Mouse (Mus musculus) lung, postnatal 0 days (tissue): Measurements from ENCODE around the gene Prss16. TPM values are rescaled to one million over a fixed set of nuclear protein-coding genes. Genes with fewer than 3 reads are reported as not detected.
A peak's percentile ranks its signal among the peaks of the same experiment; 100 is the strongest.

ENCODE experiments used
- ATAC-seq: fragments of 200-750 bp; cut with Nextera tagmentation; 2 replicates; pipeline ENCODE4 v1.8.0; 2017; ENCODE audit warnings: moderate library complexity
- DNase-seq: peaks from one replicate; pipeline ENCODE4 v3.0.0-alpha.2; 2016; ENCODE audit warnings: low spot score
- H3K27ac ChIP-seq: fragments of 300-500 bp; sonication (generic); 2 replicates; pipeline ENCODE4 v1.5.1; 2014; ENCODE audit warnings: antibody characterized with exemption, mild to moderate bottlenecking, low read length, mixed read lengths
- H3K27me3 ChIP-seq: fragments of 300-500 bp; sonication (generic); replicated peaks from 2 replicates; pipeline ENCODE4 v1.6.1; 2014; ENCODE audit warnings: low read length, mixed read lengths; ENCODE audit not compliant: insufficient read depth
- H3K36me3 ChIP-seq: fragments of 300-500 bp; sonication (generic); 2 replicates; pipeline ENCODE4 v1.6.1; 2014; ENCODE audit warnings: low read length, mixed read lengths; ENCODE audit not compliant: insufficient read depth
- H3K4me1 ChIP-seq: fragments of 300-500 bp; sonication (generic); 2 replicates; pipeline ENCODE4 v1.6.1; 2014; ENCODE audit warnings: antibody characterized with exemption, low read depth, low read length, mixed read lengths; ENCODE audit not compliant: insufficient read depth
- H3K4me2 ChIP-seq: fragments of 300-500 bp; sonication (generic); replicated peaks from 2 replicates; pipeline ENCODE4 v1.6.1; 2014; ENCODE audit warnings: low read depth, mild to moderate bottlenecking, low read length, moderate library complexity, mixed read lengths
- H3K4me3 ChIP-seq: fragments of 300-500 bp; sonication (generic); 2 replicates; pipeline ENCODE4 v1.5.1; 2014; ENCODE audit warnings: low read depth, low read length
- H3K9ac ChIP-seq: fragments of 300-500 bp; sonication (generic); replicated peaks from 2 replicates; pipeline ENCODE4 v1.6.1; 2014; ENCODE audit warnings: low read depth, mild to moderate bottlenecking
- H3K9me3 ChIP-seq: fragments of 300-500 bp; sonication (generic); 2 replicates; pipeline ENCODE4 v1.6.1; 2016; ENCODE audit warnings: low read length, mixed read lengths
- CTCF ChIP-seq: IDR thresholded peaks from 2 replicates; pipeline ENCODE4 v1.5.1; 2016; ENCODE audit warnings: antibody characterized with exemption, mild to moderate bottlenecking
- EP300 ChIP-seq: IDR thresholded peaks from 2 replicates; pipeline ENCODE4 v1.6.1; 2016; ENCODE audit warnings: antibody characterized with exemption, mild to moderate bottlenecking, control low read depth
- WGBS: fragments of 180-500 bp; shearing (Covaris S2); extraction: QIAGEN DNeasy Blood & Tissue Kit; methylation state at CpG from one replicate; pipeline ENCODE4 v1.1.7; 2014; 5-methylcytosine and 5-hydroxymethylcytosine counted together
- polyA plus RNA-seq: library from polyadenylated mRNA; unstranded; fragments of >200 nt; fragmentation: Nextera tagmentation; extraction: Ambion mirVana; gene quantifications from 2 replicates; pipeline ENCODE4 v1.2.1, GENCODE M21; 2015

Gene Prss16
- polyA plus RNA-seq, 1 experiment from 2014 or later, result 0.62 TPM

DNA sequence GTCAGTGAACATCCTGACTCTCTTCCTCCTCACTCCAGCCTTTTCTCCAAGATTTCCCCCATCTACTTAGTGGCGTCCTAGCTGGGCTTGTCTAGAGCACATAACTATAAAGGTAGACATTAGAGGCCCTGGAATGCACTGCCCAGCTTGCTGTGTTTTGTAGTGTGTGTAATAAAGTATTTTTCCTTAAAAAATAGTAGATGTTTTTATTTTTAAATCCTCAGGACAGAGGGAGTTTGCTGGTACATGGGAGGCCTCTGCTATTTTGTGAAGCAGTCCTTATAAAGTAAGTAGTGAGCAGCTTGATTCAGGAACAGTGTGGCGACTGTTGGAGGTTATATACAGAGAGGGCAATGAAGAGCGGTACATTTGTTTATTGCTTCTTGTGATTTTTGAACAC is 835 bp downstream of the Prss16 start:
- Histone ChIP-seq H3K4me2 (no peak overlapping the region), H3K9me3 (no peaks in the 10 kb centered on the region), H3K36me3 (no peaks in the 10 kb centered on the region), H3K9ac (no peak overlapping the region), H3K27ac (no peak overlapping the region), H3K4me1 (peaks cover 4% of the 10 kb centered on the region; the same call in 1 of the 2 replicates), H3K27me3 (peaks cover 68% of the 10 kb centered on the region), H3K4me3 (no peak overlapping the region)
- no peak for ATAC-seq
- TF ChIP-seq EP300, result no peak
- TF ChIP-seq CTCF, result no peak
- DNase-seq, result no peak
- WGBS, result 80% methylated on average over 3 of the region's 3 CpGs

- TF ChIP-seq CTCF (no peak), EP300 (no peak)
- 50% methylated on average over 7 of the region's 7 CpGs for WGBS
- no peak overlapping the region for H3K9ac ChIP-seq
- ATAC-seq (no peak), DNase-seq (no peak)
- no peaks in the 10 kb centered on the region for H3K9me3 ChIP-seq
- H3K27ac ChIP-seq, result no peak overlapping the region
- no peaks in the 10 kb centered on the region for H3K36me3 ChIP-seq
- H3K4me3 ChIP-seq, result no peak overlapping the region
- peaks cover 63% of the 10 kb centered on the region for H3K27me3 ChIP-seq
- no peak overlapping the region for H3K4me2 ChIP-seq
- peaks cover 4% of the 10 kb centered on the region; the same call in 1 of the 2 replicates for H3K4me1 ChIP-seq
Observed at GRCm38 (mm10) chr13:22007872-22008271, 1.7 kb downstream of the Prss16 start.

- TF ChIP-seq EP300 (no peak), CTCF (no peak)
Observed at GRCm38 (mm10) chr13:22007121-22007510, 2.4 kb downstream of the Prss16 start.

DNA sequence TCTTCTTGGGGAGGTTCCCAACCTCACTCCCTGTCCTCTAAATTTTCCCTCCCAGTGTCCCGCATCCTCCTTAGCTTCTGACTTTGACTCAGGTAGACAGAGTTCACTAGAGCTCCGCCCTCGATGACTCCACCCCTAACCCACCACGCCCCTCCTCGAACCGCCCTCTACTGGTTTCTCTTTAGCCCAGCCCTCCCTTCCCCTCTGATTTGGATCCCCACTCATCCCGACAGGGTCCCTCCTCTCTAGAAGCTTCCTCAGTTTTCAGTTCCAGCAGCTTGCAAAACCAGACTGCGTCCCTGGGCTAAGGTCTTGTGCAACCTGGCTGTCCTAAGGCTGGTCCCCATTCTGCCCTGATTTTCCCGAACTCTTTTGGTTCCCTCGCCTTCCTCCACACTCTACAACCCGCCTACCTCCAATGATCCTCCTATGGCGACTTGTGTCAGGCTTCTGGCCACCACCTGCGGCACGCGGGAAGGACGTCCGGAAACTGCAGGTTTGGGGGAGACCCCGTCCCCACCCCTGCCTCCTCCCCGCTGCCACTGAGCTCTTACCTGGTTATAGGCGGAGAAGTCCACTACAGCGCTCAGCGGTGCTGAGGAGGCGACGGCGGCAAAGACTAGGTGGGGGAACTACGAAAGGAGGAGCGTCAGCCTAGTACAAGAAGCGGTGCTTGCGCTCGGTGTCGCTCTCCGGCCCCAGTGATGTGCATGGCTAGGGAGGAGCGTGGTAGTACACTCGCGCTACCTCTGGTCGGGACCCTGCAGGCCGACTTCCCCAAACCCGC is 3.0 kb downstream of the Prss16 start:
- H3K4me2 ChIP-seq, result peak overlapping the region; percentile 94
- peaks cover 4% of the 10 kb centered on the region; the same call in 1 of the 2 replicates for H3K4me1 ChIP-seq
- H3K9me3 ChIP-seq, result no peaks in the 10 kb centered on the region
- WGBS, result 1% methylated on average over 37 of the region's 38 CpGs
- H3K27ac ChIP-seq, result no peak overlapping the region
- H3K36me3 ChIP-seq, result no peaks in the 10 kb centered on the region
- DNase-seq (peak; percentile 73), ATAC-seq (peak; percentile 87)
- no peak overlapping the region for H3K9ac ChIP-seq
- peaks cover 62% of the 10 kb centered on the region for H3K27me3 ChIP-seq
- no peak for TF ChIP-seq EP300
- TF ChIP-seq CTCF, result peak; percentile 17; the same call in 1 of the 2 replicates
- peak overlapping the region; percentile 54 for H3K4me3 ChIP-seq

More at GRCm38 (mm10) chr13:22007121-22007510, 2.4 kb downstream of the Prss16 start:
- Histone ChIP-seq H3K9ac (no peak overlapping the region), H3K4me3 (peak overlapping the region; percentile 54), H3K36me3 (no peaks in the 10 kb centered on the region), H3K27ac (no peak overlapping the region), H3K9me3 (no peaks in the 10 kb centered on the region), H3K4me2 (peak overlapping the region; percentile 94), H3K27me3 (peaks cover 66% of the 10 kb centered on the region), H3K4me1 (peaks cover 4% of the 10 kb centered on the region; the same call in 1 of the 2 replicates)
- 6% methylated on average over 18 of the region's 18 CpGs for WGBS
- ATAC-seq (no peak), DNase-seq (no peak)

DNA sequence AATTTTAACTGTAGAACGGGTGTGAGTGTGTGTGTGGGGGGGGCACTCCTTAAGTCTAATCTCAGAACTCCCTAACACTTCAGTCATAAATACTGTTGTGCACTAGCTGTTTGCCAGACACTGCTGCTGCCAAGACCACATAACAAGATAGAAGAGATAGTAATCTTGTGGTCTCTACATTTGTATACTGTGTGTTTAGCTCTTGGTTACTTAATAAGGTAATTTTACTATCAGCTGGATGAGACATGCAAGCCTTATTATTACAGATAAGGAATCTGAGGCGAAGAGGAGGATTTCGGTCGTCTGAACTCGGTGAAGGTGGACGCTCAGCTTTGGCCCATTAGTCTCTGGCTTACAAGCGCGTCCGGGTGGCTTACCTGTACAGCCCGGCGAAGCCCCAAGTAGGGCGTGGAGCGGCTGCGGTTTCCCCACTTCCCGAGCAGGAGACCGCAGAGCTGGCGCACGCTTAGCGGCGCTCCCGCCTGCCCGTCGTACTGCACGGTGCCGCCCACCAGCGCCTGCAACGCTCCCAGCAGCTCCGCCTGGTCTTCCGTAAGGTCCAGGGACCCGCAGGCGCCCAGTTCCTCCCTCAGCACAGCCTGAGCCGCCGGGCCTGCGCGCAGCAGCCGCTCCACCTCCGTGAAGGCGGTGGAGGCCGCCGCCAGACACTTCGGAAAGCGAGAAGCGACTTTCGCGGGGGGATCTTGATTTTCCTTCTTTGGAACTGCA is 3.8 kb downstream of the Prss16 start:
- Histone ChIP-seq H3K27ac (no peak overlapping the region), H3K4me1 (peaks cover 4% of the 10 kb centered on the region; the same call in 1 of the 2 replicates), H3K9ac (no peak overlapping the region), H3K4me3 (peak overlapping the region; percentile 54), H3K27me3 (peaks cover 57% of the 10 kb centered on the region), H3K36me3 (no peaks in the 10 kb centered on the region), H3K4me2 (peak overlapping the region; percentile 94), H3K9me3 (no peaks in the 10 kb centered on the region)
- DNase-seq (peak; percentile 74), ATAC-seq (peak; percentile 89)
- TF ChIP-seq EP300 (no peak), CTCF (no peak; the same call in 1 of the 2 replicates)
- WGBS, result under 1% methylated on average over 45 of the region's 45 CpGs

DNA sequence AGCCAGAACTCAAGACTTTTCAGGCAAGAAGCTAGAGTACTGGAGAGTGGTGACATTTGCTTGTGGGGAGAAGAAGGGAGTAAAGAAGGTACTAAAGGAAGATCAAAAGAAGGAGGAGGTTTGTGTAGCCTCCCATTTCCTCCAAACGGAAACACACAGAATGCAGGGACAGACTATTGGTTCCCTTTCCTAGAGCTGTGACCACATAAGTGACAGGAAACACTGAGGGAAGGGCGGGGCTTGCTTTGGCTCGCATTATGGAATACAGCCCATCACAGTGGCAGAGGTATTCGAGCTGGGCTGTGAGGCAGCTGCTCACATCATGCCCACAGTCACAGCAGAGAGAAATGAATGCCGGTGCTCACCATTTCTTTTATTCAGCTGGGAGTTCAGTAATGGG is 7.7 kb downstream of the Prss16 start:
- TF ChIP-seq EP300 (no peak), CTCF (no peak)
- DNase-seq, result peak; percentile 58
- peaks cover 56% of the 10 kb centered on the region for H3K27me3 ChIP-seq
- no peaks in the 10 kb centered on the region for H3K9me3 ChIP-seq
- peaks cover 3% of the 10 kb centered on the region; the same call in 1 of the 2 replicates for H3K4me1 ChIP-seq
- H3K4me2 ChIP-seq, result no peak overlapping the region
- no peak overlapping the region for H3K4me3 ChIP-seq
- no peak overlapping the region for H3K27ac ChIP-seq
- H3K36me3 ChIP-seq, result no peaks in the 10 kb centered on the region
- 26% methylated on average over 5 of the region's 5 CpGs for WGBS
- ATAC-seq, result peak; percentile 42; the same call in 1 of the 2 replicates
- no peak overlapping the region for H3K9ac ChIP-seq
